Mouse (Mus musculus): ENCODE measurements at regions not wholly inside any gene's neighbourhood (a gene's known extent, or its start where the extent isn't known, plus 50 kb on each side); places are given as distances from the start of the nearest gene placed in this dataset.

- DNase-seq = no peak
Measured at GRCm38 (mm10) chr5:16424745-16425144, 128.6 kb upstream of the Hgf start.

DNA sequence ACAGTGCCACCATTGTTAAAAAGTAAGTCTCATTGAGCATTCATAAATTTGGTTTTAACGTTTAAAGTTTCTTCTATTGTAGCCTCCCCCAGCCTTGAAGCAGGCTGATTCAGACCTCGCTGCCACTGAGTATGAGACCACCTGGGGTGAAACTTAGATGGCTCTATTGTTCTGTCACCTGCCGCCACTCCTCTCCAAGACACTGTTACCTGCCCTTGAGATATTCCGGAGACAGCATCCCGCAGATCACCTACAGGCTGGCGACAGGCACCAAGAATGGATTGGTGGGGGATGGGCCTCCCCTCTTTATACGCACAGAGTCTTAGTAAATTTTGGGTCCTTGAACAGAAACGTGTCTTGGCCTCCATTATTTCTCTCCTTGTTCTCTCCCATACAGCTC, 128.0 kb upstream of the Hgf start:
- no peak for DNase-seq

GRCm38 (mm10) chr5:16426306-16426705, 127.0 kb upstream of the Hgf start:
- DNase-seq = no peak

DNA sequence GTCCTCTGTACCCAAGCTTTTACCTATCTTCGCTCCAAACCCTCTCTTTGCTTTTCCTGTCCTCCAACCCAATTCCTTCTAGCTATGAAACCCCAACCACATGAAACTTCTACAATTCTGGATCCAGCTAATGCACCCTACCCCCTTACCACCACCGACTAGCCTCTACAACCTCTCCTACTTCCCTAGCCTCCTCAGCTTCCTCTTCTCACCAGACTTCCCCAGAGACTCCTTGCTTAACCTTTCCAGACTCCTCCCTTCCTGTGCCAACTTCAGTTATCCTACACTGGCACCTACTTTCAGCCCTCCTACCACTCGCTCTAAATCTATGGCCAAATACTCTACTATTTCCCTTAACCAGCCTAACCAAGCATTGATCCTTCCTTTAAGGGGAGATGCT, 118.7 kb upstream of the Hgf start:
- DNase-seq = no peak

DNA sequence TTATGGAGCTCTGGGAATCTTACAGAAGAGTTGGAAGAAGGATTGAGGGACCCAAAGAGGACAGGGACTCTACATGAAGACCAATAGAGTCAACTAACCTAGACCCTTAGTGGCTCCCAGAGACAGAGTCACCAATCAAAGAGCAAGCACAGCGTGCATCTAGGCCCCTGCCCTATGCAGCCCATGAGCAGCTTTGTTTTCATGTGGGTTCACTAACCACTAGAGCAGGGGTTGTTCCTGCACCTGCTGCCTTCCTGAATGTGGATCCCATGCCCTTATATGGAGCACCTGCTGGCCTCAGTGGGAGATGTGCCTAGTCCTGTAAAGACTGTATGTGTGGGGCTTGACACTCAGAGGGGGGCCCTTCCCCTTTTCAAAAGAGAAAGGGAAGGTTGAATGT, 108.2 kb upstream of the Hgf start:
- DNase-seq = no peak

DNA sequence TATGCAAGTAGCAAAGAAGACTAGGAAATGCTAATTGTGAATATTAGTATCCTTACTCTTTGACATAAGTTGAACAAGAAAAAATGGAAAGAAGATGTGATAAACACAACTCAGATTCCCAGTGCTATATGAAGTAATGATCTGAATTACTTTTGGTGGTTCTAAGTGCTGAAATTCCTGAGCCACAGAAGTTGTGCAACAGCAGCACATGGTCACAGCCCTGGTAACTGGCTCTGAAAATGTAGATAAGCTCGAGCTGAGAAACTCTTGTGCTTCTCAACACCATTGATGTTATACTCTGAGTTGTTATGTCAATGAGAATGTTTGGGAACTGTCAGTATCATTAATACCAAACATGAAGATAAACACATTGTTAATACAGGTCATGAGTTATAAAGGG, 106.3 kb upstream of the Hgf start:
- no peak for DNase-seq

GRCm38 (mm10) chr5:16461795-16462194, 91.5 kb upstream of the Hgf start:
- DNase-seq = no peak

DNA sequence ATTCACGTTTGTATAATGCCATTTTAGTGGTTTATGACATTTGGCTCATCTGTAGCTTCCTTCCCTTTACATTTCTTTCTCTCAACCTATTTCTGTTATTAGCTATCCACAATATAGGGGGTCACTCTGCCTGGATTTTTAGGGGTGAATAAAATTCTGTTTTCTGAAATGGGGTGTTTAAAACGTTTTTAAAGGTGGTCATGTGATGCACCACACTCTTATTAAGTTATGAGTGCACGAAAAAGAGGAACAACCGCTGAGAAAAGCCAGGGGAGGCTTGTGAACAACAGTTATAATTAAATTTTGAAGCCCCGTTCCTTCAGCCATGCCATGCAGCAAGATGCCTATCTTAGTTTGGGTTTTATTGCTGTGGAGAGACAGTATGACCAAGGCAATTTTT, 87.0 kb upstream of the Hgf start:
- DNase-seq = no peak

DNA sequence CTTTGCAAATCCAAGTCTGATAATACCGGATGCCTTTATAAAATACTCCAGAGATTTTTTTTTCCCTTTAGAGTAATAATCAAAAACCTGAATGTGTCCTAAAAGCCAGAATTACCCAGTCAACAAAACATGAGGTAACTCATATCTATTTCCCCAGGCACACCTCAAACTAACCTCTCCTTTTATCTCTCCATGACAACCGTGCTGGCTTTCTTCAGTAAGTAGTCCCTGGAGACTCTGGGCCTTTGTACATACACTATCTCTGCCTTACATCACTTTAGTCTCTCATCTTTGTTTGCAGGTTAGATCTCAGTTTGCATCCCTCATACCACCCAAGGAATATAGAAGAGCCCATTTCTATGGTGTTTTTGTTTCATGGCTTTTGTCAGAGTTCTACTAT, 84.7 kb upstream of the Hgf start:
- no peak for DNase-seq

- no peak for DNase-seq
Measured at GRCm38 (mm10) chr5:16469221-16469620, 84.1 kb upstream of the Hgf start.

- DNase-seq = peak; percentile 72
Measured at GRCm38 (mm10) chr5:16469644-16470275, 83.5 kb upstream of the Hgf start.

DNA sequence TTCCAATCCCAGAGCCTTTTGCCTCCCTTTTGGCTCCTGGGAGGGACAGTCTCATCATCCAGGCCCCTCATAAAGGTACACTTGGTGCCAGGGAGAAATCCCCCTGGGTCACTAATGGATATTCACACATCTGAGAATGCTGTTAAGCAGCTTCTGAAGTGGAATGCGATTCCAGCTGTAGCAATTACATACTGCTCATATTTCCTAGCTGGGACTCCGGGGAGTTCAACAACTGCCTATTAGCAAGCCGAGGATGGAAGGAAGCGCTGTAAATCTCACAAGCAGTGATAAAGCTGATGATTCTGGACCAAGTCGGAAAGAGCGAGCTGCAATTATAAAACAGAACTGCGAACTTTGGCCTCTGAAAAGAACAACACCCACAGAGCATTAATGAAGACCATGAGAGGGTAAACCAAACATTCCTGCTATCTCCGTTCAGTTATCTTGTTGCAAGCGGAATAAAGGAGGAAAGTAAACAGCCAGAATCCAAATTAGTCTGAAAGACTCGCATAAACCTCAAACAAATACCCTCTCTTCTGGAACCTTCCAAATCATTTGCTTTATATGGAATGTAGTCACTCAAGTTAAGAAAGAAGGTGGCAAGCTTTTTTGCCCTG, 82.8 kb upstream of the Hgf start:
- DNase-seq = peak; percentile 10

DNA sequence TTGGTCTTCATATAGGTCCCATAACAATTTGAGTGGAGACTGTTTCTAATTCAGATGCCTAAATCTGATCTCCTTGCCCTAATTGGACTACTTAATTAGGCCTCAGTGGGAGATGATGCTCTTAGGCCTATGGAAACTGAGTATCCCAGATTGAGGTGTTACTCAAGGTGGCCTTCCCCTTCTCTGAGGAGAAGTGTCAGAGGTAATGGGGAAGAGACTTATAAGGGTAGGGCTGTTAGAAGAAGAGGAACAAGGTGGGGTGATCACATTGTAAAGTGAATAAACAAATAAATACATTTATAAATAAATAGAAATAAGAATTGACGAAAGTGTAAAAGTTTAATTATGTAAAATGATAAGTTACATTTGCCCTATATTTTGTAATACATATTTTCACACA, 65.3 kb upstream of the Hgf start:
- DNase-seq = no peak

GRCm38 (mm10) chr5:16489803-16490202, 63.5 kb upstream of the Hgf start:
- no peak for DNase-seq

DNA sequence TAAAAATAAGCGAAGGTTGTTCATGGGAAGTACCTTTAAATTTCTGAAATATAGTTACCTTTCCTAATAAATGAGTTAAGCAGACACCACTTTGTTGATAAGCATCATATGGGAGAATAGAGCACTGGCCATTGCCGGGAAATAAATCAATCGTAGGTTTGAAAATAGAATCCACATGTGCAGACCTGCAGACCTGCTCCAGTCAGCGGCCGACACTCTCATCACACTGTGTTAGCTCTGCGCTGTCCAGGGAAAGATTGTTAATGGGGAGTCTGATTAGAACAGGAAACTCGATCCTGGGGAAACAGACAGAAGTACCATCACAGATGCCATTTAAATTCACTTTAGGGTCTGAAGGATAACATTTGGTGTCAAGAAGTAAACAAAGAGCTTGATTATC, 53.4 kb upstream of the Hgf start:
- DNase-seq = no peak
